Mouse (Mus musculus) liver, embryonic 16.5 days (tissue): ENCODE measurements around the gene Arhgdia. TPM values are rescaled to one million over a fixed set of nuclear protein-coding genes. Genes with fewer than 3 reads are reported as not detected.

Experiments used
- ATAC-seq: fragments of 200-750 bp; cut with Nextera tagmentation; 2 replicates; pipeline ENCODE4 v1.8.0; 2017; ENCODE audit warnings: low read depth, mild to moderate bottlenecking, moderate number of reproducible peaks, moderate library complexity
- H3K27ac ChIP-seq: fragments of 300-500 bp; sonication (generic); 2 replicates; pipeline ENCODE4 v1.5.1; 2014; ENCODE audit warnings: mild to moderate bottlenecking, low read length
- H3K27me3 ChIP-seq: fragments of 300-500 bp; sonication (generic); 2 replicates; pipeline ENCODE4 v1.6.1; 2014; ENCODE audit warnings: low read depth, low read length, mixed read lengths; ENCODE audit not compliant: control insufficient read depth, insufficient read depth
- H3K36me3 ChIP-seq: fragments of 300-500 bp; sonication (generic); 2 replicates; pipeline ENCODE4 v1.6.1; 2014; ENCODE audit warnings: mild to moderate bottlenecking; ENCODE audit not compliant: control insufficient read depth, insufficient read depth
- H3K4me1 ChIP-seq: fragments of 300-500 bp; sonication (generic); 2 replicates; pipeline ENCODE4 v1.6.1; 2014; ENCODE audit warnings: low read depth, low read length, mixed read lengths; ENCODE audit not compliant: control insufficient read depth
- H3K4me2 ChIP-seq: fragments of 300-500 bp; sonication (generic); 2 replicates; pipeline ENCODE4 v1.6.1; 2014; ENCODE audit warnings: low read depth, low read length, mixed read lengths
- H3K4me3 ChIP-seq: fragments of 300-500 bp; sonication (generic); 2 replicates; pipeline ENCODE4 v1.5.1; 2014; ENCODE audit warnings: low read depth, mild to moderate bottlenecking, low read length
- H3K9ac ChIP-seq: fragments of 300-500 bp; sonication (generic); 2 replicates; pipeline ENCODE4 v1.6.1; 2014; ENCODE audit warnings: low read depth, low read length
- H3K9me3 ChIP-seq: fragments of 300-500 bp; sonication (generic); replicated peaks from 2 replicates; pipeline ENCODE4 v1.6.1; 2016; ENCODE audit warnings: low read length; ENCODE audit not compliant: control insufficient read depth
- WGBS: fragments of 180-500 bp; shearing (Covaris S2); extraction: QIAGEN DNeasy Blood & Tissue Kit; methylation state at CpG from one replicate; pipeline ENCODE4 v1.1.7; 2014; ENCODE audit not compliant: insufficient replicate concordance; 5-methylcytosine and 5-hydroxymethylcytosine counted together
- microRNA-seq: library from miRNA; unstranded; fragments of <30 nt; microRNA quantifications from one replicate; pipeline ENCODE4, GENCODE M21; 2016
- polyA plus RNA-seq: library from polyadenylated mRNA; unstranded; fragments of >200 nt; fragmentation: Nextera tagmentation; extraction: Ambion mirVana; gene quantifications from 2 replicates; pipeline ENCODE4 v1.2.1, GENCODE M21; 2015

The Arhgdia gene
- polyA plus RNA-seq, 1 experiment from 2014 or later = 205 TPM

DNA sequence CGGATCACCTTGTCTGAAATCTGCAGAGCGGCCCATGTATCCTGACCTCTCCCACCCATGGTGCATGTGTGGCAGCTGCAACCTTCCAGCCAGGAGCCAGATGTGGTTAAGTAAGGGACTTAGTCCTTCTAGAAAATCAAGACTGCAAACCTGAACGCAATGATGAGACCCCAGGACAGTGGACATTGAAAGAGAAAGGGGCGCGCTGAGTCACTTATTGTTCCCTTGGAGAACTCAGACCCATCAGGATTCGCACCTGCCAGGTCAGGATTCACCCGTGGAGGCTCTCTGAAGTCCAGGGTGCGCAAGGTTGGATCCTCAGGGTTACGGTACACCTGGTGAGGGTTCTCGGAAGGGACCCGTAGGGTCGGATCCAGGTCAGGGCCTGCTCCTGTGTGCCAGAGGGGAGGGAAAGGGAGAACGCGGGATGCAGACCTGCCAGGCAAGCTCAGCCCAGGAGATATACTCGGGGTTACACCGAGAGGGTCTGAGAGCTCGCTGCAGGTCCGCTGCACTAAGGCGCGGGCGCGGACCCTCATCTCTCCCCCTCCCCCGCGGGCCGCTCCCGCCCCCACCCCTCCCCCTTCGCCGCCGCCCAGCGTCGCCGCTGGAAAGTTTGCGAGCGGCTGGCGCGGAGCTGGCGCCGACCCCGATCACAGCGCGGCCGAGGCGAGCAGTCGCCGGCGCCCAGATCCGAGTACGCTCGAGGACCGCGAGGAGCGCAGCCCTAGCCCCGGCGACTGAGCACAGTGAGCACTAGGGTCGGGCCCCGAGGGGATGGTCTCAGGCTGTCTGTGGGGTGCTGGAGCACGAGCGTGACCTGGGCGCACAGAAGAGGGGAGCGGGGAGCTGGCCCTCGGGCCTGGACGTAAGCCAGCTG is 51.1 kb downstream of the Arhgdia start, which contains the start of gene Gcgr:
Gcgr (plus strand) TSS at position 615 of the 880 bp plus-strand sequence.
- 8% methylated on average over 61 of the region's 62 CpGs for WGBS
- peak within 1 kb of the TSS; percentile 72 for H3K27ac ChIP-seq
- H3K4me3 ChIP-seq = peak within 1 kb of the TSS; percentile 57
- H3K4me2 ChIP-seq = peak within 1 kb of the TSS; percentile 54
- no peak; the same call in 1 of the 2 replicates for ATAC-seq
- H3K36me3 ChIP-seq = no peaks in the 10 kb centered on the region
- H3K9me3 ChIP-seq = no peaks in the 10 kb centered on the region
- H3K27me3 ChIP-seq = peaks cover 50% of the 10 kb centered on the region
- H3K4me1 ChIP-seq = peaks cover 10% of the 10 kb centered on the region
- H3K9ac ChIP-seq = peak within 1 kb of the TSS; percentile 62

DNA sequence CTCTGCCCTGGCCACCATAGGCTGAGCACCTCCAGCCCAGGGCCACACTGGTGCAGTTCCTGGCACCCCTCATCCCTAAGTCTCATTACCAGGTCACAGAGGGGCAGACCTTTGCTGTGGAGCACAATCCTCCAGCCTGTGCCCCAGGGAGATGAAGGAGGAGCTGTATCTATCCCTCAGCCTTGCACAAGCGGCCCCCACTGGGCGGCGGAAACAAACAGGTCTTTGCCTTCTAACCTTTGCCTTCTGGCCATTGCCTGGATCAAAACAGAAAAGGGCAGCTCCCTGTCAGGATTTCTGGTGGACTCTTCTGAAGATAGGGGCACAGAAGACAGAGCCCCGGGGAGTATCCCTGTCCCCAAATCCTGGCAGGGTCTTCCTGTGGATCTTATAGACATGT is 52.5 kb downstream of the Arhgdia start:
- H3K4me1 ChIP-seq = peaks cover 10% of the 10 kb centered on the region
- no peaks in the 10 kb centered on the region for H3K36me3 ChIP-seq
- peak overlapping the region; percentile 72 for H3K27ac ChIP-seq
- peaks cover 50% of the 10 kb centered on the region for H3K27me3 ChIP-seq
- H3K9ac ChIP-seq = no peak overlapping the region
- peak; percentile 57 for ATAC-seq
- no peak overlapping the region for H3K4me2 ChIP-seq
- H3K9me3 ChIP-seq = no peaks in the 10 kb centered on the region
- WGBS = 57% methylated on average over 4 of the region's 4 CpGs
- H3K4me3 ChIP-seq = no peak overlapping the region

Small RNA genes within 50 kb of the gene (microRNA-seq; reads per million reads assigned to microRNA genes)
- 4.9 reads per million, percentile 16 among the genes with 10 or more reads in this experiment for gene Mir6936

Other genes with a start within 250 kb of the Arhgdia start
- 531 and 545 TPM in 2 replicates for gene Actg1, start 233.1 kb downstream of the Arhgdia start, polyA plus RNA-seq
- gene Fscn2, start 220.1 kb downstream of the Arhgdia start, polyA plus RNA-seq = not detected in 2 replicates
- gene Faap100, start 202.9 kb downstream of the Arhgdia start, polyA plus RNA-seq = 6.0 and 6.5 TPM in 2 replicates
- 18.5 and 19.0 TPM in 2 replicates for gene Nploc4, start 143.9 kb downstream of the Arhgdia start, polyA plus RNA-seq
- gene Tspan10, start 139.0 kb downstream of the Arhgdia start, polyA plus RNA-seq = not detected in 2 replicates
- gene Pde6g, start 128.1 kb downstream of the Arhgdia start, polyA plus RNA-seq = 0.09 and 0.13 TPM in 2 replicates
- 9.1 and 9.3 TPM in 2 replicates for gene Oxld1, start 123.6 kb downstream of the Arhgdia start, polyA plus RNA-seq
- 15.0 and 15.2 TPM in 2 replicates for gene Ccdc137, start 123.5 kb downstream of the Arhgdia start, polyA plus RNA-seq
- gene Arl16, start 114.0 kb downstream of the Arhgdia start, polyA plus RNA-seq = 12.4 and 12.5 TPM in 2 replicates
- gene Mrpl12, start 97.0 kb downstream of the Arhgdia start, polyA plus RNA-seq = 81.5 and 83.1 TPM in 2 replicates
- 37.0 and 38.9 TPM in 2 replicates for gene Slc25a10, start 89.8 kb downstream of the Arhgdia start, polyA plus RNA-seq
- 18.7 and 20.7 TPM in 2 replicates for gene Gcgr, start 50.9 kb downstream of the Arhgdia start, polyA plus RNA-seq
- 38.5 and 39.1 TPM in 2 replicates for gene Mcrip1, start 31.9 kb downstream of the Arhgdia start, polyA plus RNA-seq
- gene Ppp1r27, start 30.5 kb downstream of the Arhgdia start, polyA plus RNA-seq = 0.20 and 1.2 TPM in 2 replicates
- gene P4hb, start 8.4 kb downstream of the Arhgdia start, polyA plus RNA-seq = 793 and 897 TPM in 2 replicates
- 52.4 and 87.2 TPM in 2 replicates for gene Alyref, start 16.7 kb upstream of the Arhgdia start, polyA plus RNA-seq
- 66.8 and 67.8 TPM in 2 replicates for gene Anapc11, start 16.8 kb upstream of the Arhgdia start, polyA plus RNA-seq
- 16.2 and 16.4 TPM in 2 replicates for gene Npb, start 26.9 kb upstream of the Arhgdia start, polyA plus RNA-seq
- gene Pcyt2, start 36.3 kb upstream of the Arhgdia start, polyA plus RNA-seq = 158 and 184 TPM in 2 replicates
- gene Sirt7, start 43.6 kb upstream of the Arhgdia start, polyA plus RNA-seq = 27.3 and 28.0 TPM in 2 replicates
- gene Mafg, start 52.0 kb upstream of the Arhgdia start, polyA plus RNA-seq = 29.4 and 30.9 TPM in 2 replicates
- gene Pycr1, start 62.1 kb upstream of the Arhgdia start, polyA plus RNA-seq = 4.8 and 5.1 TPM in 2 replicates
- 0.58 and 0.61 TPM in 2 replicates for gene Myadml2, start 66.5 kb upstream of the Arhgdia start, polyA plus RNA-seq
- 0.15 and 0.20 TPM in 2 replicates for gene Notum, start 79.6 kb upstream of the Arhgdia start, polyA plus RNA-seq
- 44.6 and 44.7 TPM in 2 replicates for gene Aspscr1, start 91.3 kb upstream of the Arhgdia start, polyA plus RNA-seq
- gene Cenpx, start 132.1 kb upstream of the Arhgdia start, polyA plus RNA-seq = 78.1 and 87.1 TPM in 2 replicates
- gene Lrrc45, start 132.3 kb upstream of the Arhgdia start, polyA plus RNA-seq = 9.0 and 9.7 TPM in 2 replicates
- gene Rac3, start 139.8 kb upstream of the Arhgdia start, polyA plus RNA-seq = 0.77 and 0.80 TPM in 2 replicates
- gene Dcxr, start 145.7 kb upstream of the Arhgdia start, polyA plus RNA-seq = 23.4 and 27.9 TPM in 2 replicates
- gene Cbr2, start 150.5 kb upstream of the Arhgdia start, polyA plus RNA-seq = 0.31 TPM in 1 of 2 replicates, not detected in the other
- 1.5 and 1.6 TPM in 2 replicates for gene Hmga1b, start 181.2 kb upstream of the Arhgdia start, polyA plus RNA-seq
- 8.6 and 11.5 TPM in 2 replicates for gene Rfng, start 202.6 kb upstream of the Arhgdia start, polyA plus RNA-seq
- gene Gps1, start 202.6 kb upstream of the Arhgdia start, polyA plus RNA-seq = 61.6 and 64.7 TPM in 2 replicates
- 51.4 and 51.6 TPM in 2 replicates for gene Dus1l, start 214.8 kb upstream of the Arhgdia start, polyA plus RNA-seq
- 20.3 and 24.2 TPM in 2 replicates for gene Fasn, start 242.9 kb upstream of the Arhgdia start, polyA plus RNA-seq